28 mouse cellular contexts compared by ENCODE assay signal in genomic region chr9:111679516-111679915, GRCm38 (mm10). TPM values are rescaled to one million over a fixed set of nuclear protein-coding genes. Genes with fewer than 3 reads are reported as not detected.
"Had no signal": no experiment of that assay in that cellular context is flagged by ENCODE, and none has a peak within 500 bp of the region (broad histone marks: within the 10 kb centered on the region; RNA-seq: fewer than 3 reads in every experiment).

No protein-coding gene starts in this region.

- H3K27ac ChIP-seq: kidney, embryonic 15.5 days; left cerebral cortex, adult 2 months; limb, embryonic 12.5 days; limb, embryonic 15.5 days; liver, embryonic 14.5 days; lung, embryonic 15.5 days; neural tube, embryonic 13.5 days; stomach, embryonic 15.5 days had no signal

- ATAC-seq: liver, postnatal 0 days had no signal

- H3K4me3 ChIP-seq: kidney, embryonic 15.5 days; left cerebral cortex, adult 2 months; limb, embryonic 12.5 days; limb, embryonic 15.5 days; lung, embryonic 15.5 days; myocyte; neural tube, embryonic 13.5 days; stomach, embryonic 15.5 days had no signal

- H3K9me3 ChIP-seq: kidney, embryonic 15.5 days; limb, embryonic 12.5 days; limb, embryonic 15.5 days; lung, embryonic 15.5 days; neural tube, embryonic 13.5 days; stomach, embryonic 15.5 days had no signal

- H3K27me3 ChIP-seq: kidney, embryonic 15.5 days; limb, embryonic 12.5 days; limb, embryonic 15.5 days; lung, embryonic 15.5 days; neural tube, embryonic 13.5 days; stomach, embryonic 15.5 days had no signal

- H3K9ac ChIP-seq: kidney, embryonic 15.5 days; limb, embryonic 12.5 days; limb, embryonic 15.5 days; liver, embryonic 14.5 days; liver, postnatal 0 days; lung, embryonic 15.5 days; neural tube, embryonic 13.5 days; stomach, embryonic 15.5 days had no signal

- DNase-seq: kidney, adult 11 months; kidney, adult 8-10 months; kidney, postnatal 14 days; kidney, postnatal 4 days; layer of hippocampus, postnatal 36 days; left cerebral cortex, postnatal 4 days; liver, postnatal 0 days; lung, postnatal 10 days; lung, postnatal 4 days; midbrain, embryonic 14.5 days; retina, postnatal 1 day; right cerebral cortex, postnatal 25 days; spleen, adult 18-20 months; thymus, postnatal 36 days had no signal

- H3K36me3 ChIP-seq: kidney, embryonic 15.5 days; limb, embryonic 12.5 days; limb, embryonic 15.5 days; lung, embryonic 15.5 days; neural tube, embryonic 13.5 days; stomach, embryonic 15.5 days had no signal

- H3K4me1 ChIP-seq: kidney, embryonic 15.5 days; limb, embryonic 12.5 days; limb, embryonic 15.5 days; lung, embryonic 15.5 days; neural tube, embryonic 13.5 days; stomach, embryonic 15.5 days had no signal

- H3K4me2 ChIP-seq: kidney, embryonic 15.5 days; limb, embryonic 12.5 days; limb, embryonic 15.5 days; liver, embryonic 11.5 days; lung, embryonic 15.5 days; midbrain, embryonic 11.5 days; neural tube, embryonic 13.5 days; stomach, embryonic 15.5 days had no signal

RNA-seq across cellular contexts. Expression of gene Stac, which starts 10.6 kb away (rescaled TPM):
- total RNA-seq: megakaryocyte progenitor cell, adult 5-6 weeks; megakaryocyte-erythroid progenitor cell, adult 5-6 weeks; monocyte, adult 5-6 weeks had no signal
- polyA plus RNA-seq: liver, postnatal 0 days had no signal
